Mouse (Mus musculus): ENCODE measurements around the gene Sugp2. TPM values are rescaled to one million over a fixed set of nuclear protein-coding genes. Genes with fewer than 3 reads are reported as not detected.

Gene Sugp2
- polyA plus RNA-seq, 1 experiment from 2014 or later: 104 TPM

- 0 out of 2 replicates have a peak, but pooled peaks cover 1% of the 10 kb centered on the region for H3K4me1 ChIP-seq (replicated peaks; ENCODE audit: control insufficient read depth, insufficient read depth, low read length)
- H3K4me3 ChIP-seq (replicated peaks; ENCODE audit: low read length): no peak overlapping the region
- H3K4me2 ChIP-seq (ENCODE audit: low read length): no peak overlapping the region
- no peak overlapping the region; the same call in 1 of the 2 replicates for H3K27ac ChIP-seq (ENCODE audit: low read length)
- 18% methylated on average over 2 of the region's 2 CpGs for WGBS
- no peaks in the 10 kb centered on the region for H3K27me3 ChIP-seq (replicated peaks; ENCODE audit: control insufficient read depth, insufficient read depth, low read length)
- H3K9ac ChIP-seq (replicated peaks; ENCODE audit: low read depth, low read length): no peak overlapping the region
- H3K36me3 ChIP-seq (ENCODE audit: control insufficient read depth, insufficient read depth): peaks cover 29% of the 10 kb centered on the region
- no peak for ATAC-seq
- H3K9me3 ChIP-seq (ENCODE audit: control insufficient read depth, low read length): no peaks in the 10 kb centered on the region
Measured at GRCm38 (mm10) chr8:70309311-70309710, 75.3 kb downstream of the Sugp2 start.

GRCm38 (mm10) chr8:70313399-70313798 is 79.4 kb downstream of the Sugp2 start:
- ATAC-seq: no peak
- H3K9me3 ChIP-seq (ENCODE audit: control insufficient read depth, low read length): no peaks in the 10 kb centered on the region
- H3K36me3 ChIP-seq (ENCODE audit: control insufficient read depth, insufficient read depth): peaks cover 19% of the 10 kb centered on the region
- H3K27ac ChIP-seq (ENCODE audit: low read length): no peak overlapping the region
- no peaks in the 10 kb centered on the region for H3K27me3 ChIP-seq (replicated peaks; ENCODE audit: control insufficient read depth, insufficient read depth, low read length)
- 66% methylated on average over 2 of the region's 2 CpGs for WGBS
- no peak overlapping the region for H3K4me2 ChIP-seq (ENCODE audit: low read length)
- no peak overlapping the region for H3K4me3 ChIP-seq (replicated peaks; ENCODE audit: low read length)
- no peak overlapping the region for H3K9ac ChIP-seq (replicated peaks; ENCODE audit: low read depth, low read length)
- H3K4me1 ChIP-seq (replicated peaks; ENCODE audit: control insufficient read depth, insufficient read depth, low read length): peaks cover 30% of the 10 kb centered on the region

DNA sequence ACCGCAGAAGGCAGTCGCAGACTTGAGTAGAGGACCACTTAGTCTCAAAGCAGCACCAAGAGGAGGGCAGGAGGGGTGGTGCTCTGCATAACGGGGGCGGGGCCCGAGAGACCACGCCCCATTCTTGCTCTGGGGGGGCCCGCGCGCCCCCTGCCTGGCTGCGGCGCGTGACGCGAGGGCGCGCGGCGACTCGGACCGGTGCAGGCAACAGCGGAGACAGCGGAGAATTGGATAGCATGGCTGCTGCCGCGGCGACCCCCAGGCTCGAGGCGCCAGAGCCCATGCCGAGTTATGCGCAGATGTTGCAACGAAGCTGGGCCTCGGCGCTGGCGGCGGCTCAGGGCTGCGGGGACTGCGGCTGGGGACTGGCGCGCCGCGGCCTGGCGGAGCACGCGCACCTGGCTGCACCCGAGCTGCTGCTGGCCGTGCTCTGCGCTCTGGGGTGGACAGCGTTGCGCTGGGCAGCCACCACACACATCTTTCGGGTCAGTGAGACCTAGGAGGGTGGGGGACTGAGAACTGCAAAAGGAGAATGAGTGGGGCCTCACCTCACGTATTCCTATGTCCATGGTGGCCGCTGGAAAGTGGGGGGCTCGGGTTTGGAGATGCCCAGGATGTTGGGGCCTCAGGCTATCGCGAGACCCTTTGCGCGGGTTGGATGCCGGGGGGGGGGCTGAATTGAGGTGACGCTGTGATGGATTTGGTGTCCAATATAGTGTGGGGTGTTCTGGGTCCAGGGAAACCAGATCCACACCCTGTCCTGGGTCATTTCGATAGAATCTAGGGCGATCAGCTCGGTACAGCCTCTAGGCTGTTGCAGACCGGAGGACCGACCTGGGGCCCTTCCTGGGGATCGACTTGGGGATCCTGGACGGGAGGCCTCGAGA is 81.8 kb downstream of the Sugp2 start, which contains the start of gene Cers1:
Gene Cers1 (plus strand): TSS at position 152 of the 887 bp plus-strand sequence.
- Histone ChIP-seq H3K9me3 (ENCODE audit: control insufficient read depth, low read length) (no peaks in the 10 kb centered on the region), H3K36me3 (ENCODE audit: control insufficient read depth, insufficient read depth) (peaks cover 13% of the 10 kb centered on the region), H3K4me2 (ENCODE audit: low read length) (peak within 1 kb of the TSS; percentile 88), H3K4me3 (replicated peaks; ENCODE audit: low read length) (peak within 1 kb of the TSS; percentile 74), H3K4me1 (replicated peaks; ENCODE audit: control insufficient read depth, insufficient read depth, low read length) (peaks cover 30% of the 10 kb centered on the region), H3K27me3 (replicated peaks; ENCODE audit: control insufficient read depth, insufficient read depth, low read length) (no peaks in the 10 kb centered on the region), H3K9ac (replicated peaks; ENCODE audit: low read depth, low read length) (peak within 1 kb of the TSS; percentile 80), H3K27ac (ENCODE audit: low read length) (peak within 1 kb of the TSS; percentile 95)
- 1% methylated on average over 66 of the region's 66 CpGs for WGBS
- peak; percentile 46 for ATAC-seq

- Histone ChIP-seq H3K9me3 (ENCODE audit: control insufficient read depth, low read length) (no peaks in the 10 kb centered on the region), H3K4me2 (ENCODE audit: low read length) (peak overlapping the region; percentile 88), H3K4me3 (replicated peaks; ENCODE audit: low read length) (peak overlapping the region; percentile 74), H3K27me3 (replicated peaks; ENCODE audit: control insufficient read depth, insufficient read depth, low read length) (no peaks in the 10 kb centered on the region), H3K4me1 (replicated peaks; ENCODE audit: control insufficient read depth, insufficient read depth, low read length) (peaks cover 30% of the 10 kb centered on the region), H3K36me3 (ENCODE audit: control insufficient read depth, insufficient read depth) (peaks cover 12% of the 10 kb centered on the region), H3K9ac (replicated peaks; ENCODE audit: low read depth, low read length) (peak overlapping the region; percentile 80), H3K27ac (ENCODE audit: low read length) (peak overlapping the region; percentile 95)
- ATAC-seq: peak; percentile 93
- 3% methylated on average over 15 of the region's 15 CpGs for WGBS
Measured at GRCm38 (mm10) chr8:70316511-70317504, 82.8 kb downstream of the Sugp2 start.

DNA sequence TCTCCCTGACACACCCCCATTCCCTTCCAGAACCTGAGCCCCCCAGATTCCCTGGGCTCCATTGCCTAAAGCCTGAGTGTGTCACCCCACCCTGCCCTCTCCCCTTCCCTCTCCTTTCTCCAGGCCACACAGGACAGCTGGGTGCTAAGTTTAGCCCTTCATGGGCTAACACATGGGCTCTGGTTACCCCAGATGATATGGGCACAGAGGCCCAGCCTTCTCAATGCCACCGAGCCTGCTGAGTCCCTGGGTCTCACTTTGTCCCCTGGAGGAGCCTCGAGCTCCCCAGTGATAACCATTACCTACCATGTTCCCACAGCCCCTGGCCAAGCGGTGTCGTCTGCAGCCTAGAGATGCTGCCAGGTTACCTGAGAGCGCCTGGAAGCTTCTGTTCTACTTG is 83.8 kb downstream of the Sugp2 start:
- Histone ChIP-seq H3K27ac (ENCODE audit: low read length) (peak overlapping the region; percentile 95), H3K27me3 (replicated peaks; ENCODE audit: control insufficient read depth, insufficient read depth, low read length) (no peaks in the 10 kb centered on the region), H3K4me2 (ENCODE audit: low read length) (peak overlapping the region; percentile 88), H3K4me1 (replicated peaks; ENCODE audit: control insufficient read depth, insufficient read depth, low read length) (peaks cover 30% of the 10 kb centered on the region), H3K4me3 (replicated peaks; ENCODE audit: low read length) (no peak overlapping the region), H3K9ac (replicated peaks; ENCODE audit: low read depth, low read length) (0 out of 2 replicates have a peak overlapping the region, but pooled peaks have one; percentile 1), H3K36me3 (ENCODE audit: control insufficient read depth, insufficient read depth) (peaks cover 9% of the 10 kb centered on the region), H3K9me3 (ENCODE audit: control insufficient read depth, low read length) (no peaks in the 10 kb centered on the region)
- WGBS: 80% methylated on average over 5 of the region's 5 CpGs
- ATAC-seq: no peak

GRCm38 (mm10) chr8:70323716-70324115 is 89.7 kb downstream of the Sugp2 start:
- no peak overlapping the region for H3K4me2 ChIP-seq (ENCODE audit: low read length)
- no peak for ATAC-seq
- H3K4me3 ChIP-seq (replicated peaks; ENCODE audit: low read length): no peak overlapping the region
- peaks cover 21% of the 10 kb centered on the region for H3K36me3 ChIP-seq (ENCODE audit: control insufficient read depth, insufficient read depth)
- H3K27ac ChIP-seq (ENCODE audit: low read length): no peak overlapping the region
- H3K9ac ChIP-seq (replicated peaks; ENCODE audit: low read depth, low read length): no peak overlapping the region
- H3K27me3 ChIP-seq (replicated peaks; ENCODE audit: control insufficient read depth, insufficient read depth, low read length): no peaks in the 10 kb centered on the region
- no peaks in the 10 kb centered on the region for H3K9me3 ChIP-seq (ENCODE audit: control insufficient read depth, low read length)
- no peaks in the 10 kb centered on the region for H3K4me1 ChIP-seq (replicated peaks; ENCODE audit: control insufficient read depth, insufficient read depth, low read length)
- WGBS: 94% methylated on average over 3 of the region's 3 CpGs

GRCm38 (mm10) chr8:70327512-70327911 is 93.5 kb downstream of the Sugp2 start:
- Histone ChIP-seq H3K4me1 (replicated peaks; ENCODE audit: control insufficient read depth, insufficient read depth, low read length) (peaks cover 28% of the 10 kb centered on the region), H3K27me3 (replicated peaks; ENCODE audit: control insufficient read depth, insufficient read depth, low read length) (no peaks in the 10 kb centered on the region), H3K9me3 (ENCODE audit: control insufficient read depth, low read length) (no peaks in the 10 kb centered on the region), H3K4me3 (replicated peaks; ENCODE audit: low read length) (no peak overlapping the region), H3K36me3 (ENCODE audit: control insufficient read depth, insufficient read depth) (peaks cover 26% of the 10 kb centered on the region), H3K27ac (ENCODE audit: low read length) (no peak overlapping the region), H3K9ac (replicated peaks; ENCODE audit: low read depth, low read length) (no peak overlapping the region), H3K4me2 (ENCODE audit: low read length) (no peak overlapping the region)
- 89% methylated on average over 6 of the region's 6 CpGs for WGBS
- ATAC-seq: no peak

DNA sequence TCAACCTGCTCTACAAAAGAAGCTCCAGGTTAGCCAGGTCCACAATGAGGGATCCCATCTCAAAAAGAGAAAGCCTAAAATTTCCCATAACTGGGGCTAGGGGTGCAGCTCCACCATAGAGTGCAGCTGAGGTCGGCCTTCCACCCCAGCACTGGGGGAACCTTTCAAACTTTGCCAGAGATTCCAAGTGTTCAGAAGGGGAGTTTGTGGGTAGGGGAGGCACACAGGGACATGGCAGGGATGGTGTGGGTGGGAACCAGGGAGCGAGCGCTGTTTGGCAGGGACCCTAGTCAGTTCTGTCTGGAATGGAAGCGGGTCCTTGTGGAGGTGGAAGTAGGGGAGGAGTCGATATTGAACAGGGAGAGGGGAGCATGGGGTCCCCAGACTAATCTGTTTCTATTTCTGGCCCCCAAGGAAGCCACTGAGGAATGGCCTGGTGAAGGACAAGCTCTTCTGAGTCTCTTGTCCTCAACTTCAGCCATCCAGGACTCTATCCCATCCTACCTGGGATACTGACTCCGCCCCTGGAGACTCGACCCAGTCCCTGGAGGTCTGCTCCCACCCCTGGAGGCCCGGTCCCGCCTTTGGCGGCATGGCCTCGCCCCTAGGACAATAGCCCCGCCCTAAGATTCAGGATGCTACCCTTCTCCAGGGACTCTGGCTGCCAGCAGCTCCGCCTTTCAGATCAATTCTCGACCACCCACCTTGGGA is 95.3 kb downstream of the Sugp2 start, which contains the start of gene Gdf1:
Gene Gdf1 (plus strand): TSS at position 694 of the 711 bp plus-strand sequence.
- peaks cover 28% of the 10 kb centered on the region for H3K4me1 ChIP-seq (replicated peaks; ENCODE audit: control insufficient read depth, insufficient read depth, low read length)
- peak within 1 kb of the TSS; percentile 17; the same call in 1 of the 2 replicates for H3K4me2 ChIP-seq (ENCODE audit: low read length)
- 28% methylated on average over 14 of the region's 14 CpGs for WGBS
- H3K9ac ChIP-seq (replicated peaks; ENCODE audit: low read depth, low read length): peak within 1 kb of the TSS; percentile 29
- no peaks in the 10 kb centered on the region for H3K9me3 ChIP-seq (ENCODE audit: control insufficient read depth, low read length)
- ATAC-seq: no peak
- no peak within 1 kb of the TSS for H3K27ac ChIP-seq (ENCODE audit: low read length)
- no peaks in the 10 kb centered on the region for H3K27me3 ChIP-seq (replicated peaks; ENCODE audit: control insufficient read depth, insufficient read depth, low read length)
- no peak within 1 kb of the TSS for H3K4me3 ChIP-seq (replicated peaks; ENCODE audit: low read length)
- peaks cover 35% of the 10 kb centered on the region for H3K36me3 ChIP-seq (ENCODE audit: control insufficient read depth, insufficient read depth)
